Mouse (Mus musculus) kidney, embryonic 15.5 days (tissue): Measurements from ENCODE around the gene Hdac5. TPM values are rescaled to one million over a fixed set of nuclear protein-coding genes. Genes with fewer than 3 reads are reported as not detected.

Source experiments
- ATAC-seq: fragments of 200-750 bp; cut with Nextera tagmentation; replicated peaks from 2 replicates; pipeline ENCODE4 v1.8.0; 2017; ENCODE audit warnings: moderate TSS enrichment; ENCODE audit not compliant: low FRiP score
- H3K27ac ChIP-seq: fragments of 300-500 bp; sonication (generic); 2 replicates; pipeline ENCODE4 v1.5.1; 2015; ENCODE audit warnings: mild to moderate bottlenecking, inconsistent platforms
- H3K27me3 ChIP-seq: fragments of 300-500 bp; sonication (generic); 2 replicates; pipeline ENCODE4 v1.6.1; 2015; ENCODE audit warnings: inconsistent platforms
- H3K36me3 ChIP-seq: fragments of 300-500 bp; sonication (generic); 2 replicates; pipeline ENCODE4 v1.6.1; 2015; ENCODE audit warnings: inconsistent platforms
- H3K4me1 ChIP-seq: fragments of 300-500 bp; sonication (generic); 2 replicates; pipeline ENCODE4 v1.6.1; 2015; ENCODE audit warnings: inconsistent platforms
- H3K4me2 ChIP-seq: fragments of 300-500 bp; sonication (generic); 2 replicates; pipeline ENCODE4 v1.6.1; 2015; ENCODE audit warnings: moderate library complexity, mild to moderate bottlenecking, inconsistent platforms
- H3K4me3 ChIP-seq: fragments of 300-500 bp; sonication (generic); replicated peaks from 2 replicates; pipeline ENCODE4 v1.5.1; 2015; ENCODE audit warnings: mild to moderate bottlenecking, inconsistent platforms
- H3K9ac ChIP-seq: fragments of 300-500 bp; sonication (generic); 2 replicates; pipeline ENCODE4 v1.6.1; 2015; ENCODE audit warnings: mild to moderate bottlenecking, inconsistent platforms
- H3K9me3 ChIP-seq: fragments of 300-500 bp; sonication (generic); replicated peaks from 2 replicates; pipeline ENCODE4 v1.6.1; 2016; ENCODE audit warnings: inconsistent platforms
- WGBS: fragments of 180-500 bp; shearing (Covaris S2); methylation state at CpG from one replicate; pipeline ENCODE4 v1.1.7; 2015; ENCODE audit warnings: mixed read lengths; 5-methylcytosine and 5-hydroxymethylcytosine counted together
- polyA plus RNA-seq: library from polyadenylated mRNA; unstranded; fragments of >200 nt; fragmentation: Nextera tagmentation; extraction: Ambion mirVana; gene quantifications from 2 replicates; pipeline ENCODE4 v1.2.1, GENCODE M21; 2015

Hdac5 gene
- polyA plus RNA-seq, 1 experiment from 2014 or later, result 48.4 TPM

GRCm38 (mm10) chr11:102219994-102220346 lies 10.0 kb downstream of the Hdac5 start:
- H3K9me3 ChIP-seq, result no peaks in the 10 kb centered on the region
- ATAC-seq, result no peak
- peaks cover 94% of the 10 kb centered on the region for H3K4me1 ChIP-seq
- peaks cover 3% of the 10 kb centered on the region; the same call in 1 of the 2 replicates for H3K36me3 ChIP-seq
- no peak overlapping the region for H3K4me2 ChIP-seq
- no peak overlapping the region for H3K27ac ChIP-seq
- no peaks in the 10 kb centered on the region for H3K27me3 ChIP-seq
- no peak overlapping the region for H3K4me3 ChIP-seq
- 65% methylated on average over 4 of the region's 4 CpGs for WGBS
- no peak overlapping the region for H3K9ac ChIP-seq

DNA sequence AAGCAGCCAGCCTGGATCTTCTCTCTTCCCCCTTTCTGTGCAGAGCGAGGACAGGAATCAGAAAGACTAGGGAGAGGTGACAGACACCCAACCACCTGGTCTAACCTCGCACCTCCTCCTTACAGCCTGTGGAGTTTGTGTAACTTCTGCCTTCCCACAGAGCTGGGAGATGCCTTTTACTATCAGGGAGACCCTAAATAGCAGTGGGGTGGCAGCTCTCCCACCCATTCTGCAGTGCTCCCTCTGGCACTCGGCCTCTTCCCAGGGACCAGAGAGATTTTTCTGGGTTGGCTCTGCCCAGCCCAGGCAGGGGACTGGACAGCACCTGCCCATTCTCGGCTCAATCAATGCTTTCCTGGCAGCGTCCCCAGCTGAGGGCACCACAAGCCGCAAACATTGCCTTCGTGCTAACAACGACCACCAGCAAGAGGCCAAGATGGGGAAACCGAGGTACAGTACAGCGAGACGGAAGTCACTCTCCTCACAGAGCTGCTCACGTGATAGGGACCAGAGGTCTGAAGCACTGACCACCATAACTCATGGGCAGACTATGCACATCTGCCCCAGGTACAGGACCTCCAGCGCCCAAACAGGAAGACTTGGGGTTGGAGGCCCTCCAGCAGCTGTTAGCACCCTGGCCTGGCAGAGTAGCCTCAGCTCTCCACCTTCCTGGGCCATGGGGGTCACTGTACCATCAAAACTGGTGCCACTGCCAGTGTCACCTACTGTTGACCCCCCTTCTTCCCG lies 10.5 kb downstream of the Hdac5 start:
- H3K27me3 ChIP-seq, result no peaks in the 10 kb centered on the region
- H3K4me3 ChIP-seq, result peak overlapping the region; percentile 42
- ATAC-seq, result 0 out of 2 replicates have a peak, but pooled peaks have one; percentile 1
- no peak overlapping the region for H3K9ac ChIP-seq
- H3K4me1 ChIP-seq, result peaks cover 94% of the 10 kb centered on the region
- peak overlapping the region; percentile 89 for H3K27ac ChIP-seq
- WGBS, result 56% methylated on average over 14 of the region's 14 CpGs
- H3K36me3 ChIP-seq, result peaks cover 3% of the 10 kb centered on the region; the same call in 1 of the 2 replicates
- no peaks in the 10 kb centered on the region for H3K9me3 ChIP-seq
- H3K4me2 ChIP-seq, result peak overlapping the region; percentile 76

GRCm38 (mm10) chr11:102218783-102219182 lies 11.2 kb downstream of the Hdac5 start:
- Histone ChIP-seq H3K9ac (peak overlapping the region; percentile 45), H3K27me3 (no peaks in the 10 kb centered on the region), H3K9me3 (no peaks in the 10 kb centered on the region), H3K4me1 (peaks cover 94% of the 10 kb centered on the region), H3K36me3 (peaks cover 3% of the 10 kb centered on the region; the same call in 1 of the 2 replicates), H3K27ac (peak overlapping the region; percentile 89), H3K4me2 (peak overlapping the region; percentile 76), H3K4me3 (peak overlapping the region; percentile 42)
- ATAC-seq, result peak; percentile 82
- 0% methylated on average over 10 of the region's 10 CpGs for WGBS

GRCm38 (mm10) chr11:102217876-102218430 lies 12.0 kb downstream of the Hdac5 start:
- Histone ChIP-seq H3K36me3 (peaks cover 3% of the 10 kb centered on the region; the same call in 1 of the 2 replicates), H3K9ac (peak overlapping the region; percentile 45; the same call in 1 of the 2 replicates), H3K9me3 (no peaks in the 10 kb centered on the region), H3K4me3 (peak overlapping the region; percentile 42), H3K4me1 (peaks cover 97% of the 10 kb centered on the region), H3K4me2 (peak overlapping the region; percentile 76), H3K27me3 (no peaks in the 10 kb centered on the region), H3K27ac (peak overlapping the region; percentile 89)
- ATAC-seq, result no peak
- 56% methylated on average over 7 of the region's 7 CpGs for WGBS

DNA sequence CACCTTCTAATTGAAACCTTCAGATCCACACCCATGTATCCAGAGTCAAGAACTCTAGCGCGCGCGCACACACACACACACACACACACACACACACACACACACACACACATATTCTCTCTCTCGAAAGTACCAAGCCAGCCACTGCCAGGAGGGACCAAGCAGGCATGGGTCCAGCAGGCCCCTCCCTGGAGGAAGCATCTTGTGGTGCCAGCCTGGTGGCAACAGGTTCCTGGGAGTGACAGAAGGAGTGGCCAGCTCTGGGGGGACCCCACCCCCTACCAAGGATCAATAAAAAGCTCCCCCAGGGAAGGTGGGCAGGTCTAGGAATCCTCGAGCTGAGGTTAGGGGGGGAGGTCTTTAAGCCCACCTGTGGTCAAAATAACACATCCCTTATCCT lies 12.6 kb downstream of the Hdac5 start:
- peak overlapping the region; percentile 76 for H3K4me2 ChIP-seq
- ATAC-seq, result no peak
- H3K27ac ChIP-seq, result peak overlapping the region; percentile 89; the same call in 1 of the 2 replicates
- peak overlapping the region; percentile 42 for H3K4me3 ChIP-seq
- WGBS, result 84% methylated on average over 6 of the region's 6 CpGs
- H3K4me1 ChIP-seq, result peaks cover 91% of the 10 kb centered on the region
- no peak overlapping the region for H3K9ac ChIP-seq
- H3K9me3 ChIP-seq, result no peaks in the 10 kb centered on the region
- H3K27me3 ChIP-seq, result no peaks in the 10 kb centered on the region
- H3K36me3 ChIP-seq, result no peaks in the 10 kb centered on the region

DNA sequence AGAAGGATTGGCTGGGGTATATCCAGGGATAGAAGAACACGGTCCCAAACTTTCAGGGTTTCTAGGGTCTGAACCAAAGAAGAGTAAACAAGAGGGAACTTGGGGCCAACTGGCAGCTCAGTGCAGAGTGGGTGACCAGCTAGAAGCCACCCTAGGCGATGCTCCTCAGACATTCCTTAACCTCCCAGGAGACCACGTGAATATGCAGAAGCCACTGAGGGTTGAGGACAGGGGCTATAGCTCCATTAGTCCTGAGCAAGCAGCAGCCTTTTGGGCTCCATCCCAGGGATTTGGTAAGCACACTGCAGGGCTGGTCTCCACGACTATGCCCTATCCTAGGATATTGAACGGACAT lies 13.1 kb downstream of the Hdac5 start:
- Histone ChIP-seq H3K36me3 (no peaks in the 10 kb centered on the region), H3K9ac (no peak overlapping the region), H3K9me3 (no peaks in the 10 kb centered on the region), H3K27ac (peak overlapping the region; percentile 49; the same call in 1 of the 2 replicates), H3K4me3 (no peak overlapping the region), H3K4me2 (peak overlapping the region; percentile 76), H3K27me3 (no peaks in the 10 kb centered on the region), H3K4me1 (peaks cover 89% of the 10 kb centered on the region)
- ATAC-seq, result no peak
- WGBS, result 50% methylated on average over 5 of the region's 5 CpGs

GRCm38 (mm10) chr11:102216056-102216885 lies 13.7 kb downstream of the Hdac5 start:
- no peaks in the 10 kb centered on the region for H3K27me3 ChIP-seq
- peaks cover 90% of the 10 kb centered on the region for H3K4me1 ChIP-seq
- peak overlapping the region; percentile 66; the same call in 1 of the 2 replicates for H3K27ac ChIP-seq
- no peak for ATAC-seq
- peak overlapping the region; percentile 76 for H3K4me2 ChIP-seq
- H3K36me3 ChIP-seq, result 0 out of 2 replicates have a peak, but pooled peaks cover 3% of the 10 kb centered on the region
- WGBS, result 40% methylated on average over 12 of the region's 12 CpGs
- no peak overlapping the region for H3K4me3 ChIP-seq
- no peak overlapping the region for H3K9ac ChIP-seq
- no peaks in the 10 kb centered on the region for H3K9me3 ChIP-seq

GRCm38 (mm10) chr11:102215511-102215910 lies 14.5 kb downstream of the Hdac5 start:
- H3K9me3 ChIP-seq, result no peaks in the 10 kb centered on the region
- H3K9ac ChIP-seq, result no peak overlapping the region
- 60% methylated on average over 11 of the region's 11 CpGs for WGBS
- peak overlapping the region; percentile 29 for H3K4me2 ChIP-seq
- no peaks in the 10 kb centered on the region for H3K27me3 ChIP-seq
- no peak overlapping the region for H3K27ac ChIP-seq
- ATAC-seq, result no peak
- 0 out of 2 replicates have a peak, but pooled peaks cover 3% of the 10 kb centered on the region for H3K36me3 ChIP-seq
- H3K4me3 ChIP-seq, result no peak overlapping the region
- H3K4me1 ChIP-seq, result peaks cover 87% of the 10 kb centered on the region

GRCm38 (mm10) chr11:102214430-102215156 lies 15.4 kb downstream of the Hdac5 start:
- H3K4me2 ChIP-seq, result peak overlapping the region; percentile 1; the same call in 1 of the 2 replicates
- H3K4me3 ChIP-seq, result no peak overlapping the region
- H3K36me3 ChIP-seq, result 0 out of 2 replicates have a peak, but pooled peaks cover 3% of the 10 kb centered on the region
- no peak overlapping the region for H3K9ac ChIP-seq
- 30% methylated on average over 10 of the region's 10 CpGs for WGBS
- no peak for ATAC-seq
- H3K9me3 ChIP-seq, result no peaks in the 10 kb centered on the region
- peaks cover 85% of the 10 kb centered on the region for H3K4me1 ChIP-seq
- no peaks in the 10 kb centered on the region for H3K27me3 ChIP-seq
- peak overlapping the region; percentile 58 for H3K27ac ChIP-seq

- H3K4me2 ChIP-seq, result no peak overlapping the region
- H3K9me3 ChIP-seq, result no peaks in the 10 kb centered on the region
- H3K27me3 ChIP-seq, result no peaks in the 10 kb centered on the region
- 51% methylated on average over 18 of the region's 18 CpGs for WGBS
- peaks cover 84% of the 10 kb centered on the region for H3K4me1 ChIP-seq
- peaks cover 4% of the 10 kb centered on the region; the same call in 1 of the 2 replicates for H3K36me3 ChIP-seq
- no peak overlapping the region for H3K27ac ChIP-seq
- no peak overlapping the region for H3K4me3 ChIP-seq
- ATAC-seq, result no peak
- no peak overlapping the region for H3K9ac ChIP-seq
Measured at GRCm38 (mm10) chr11:102211936-102212341, 18.0 kb downstream of the Hdac5 start.

DNA sequence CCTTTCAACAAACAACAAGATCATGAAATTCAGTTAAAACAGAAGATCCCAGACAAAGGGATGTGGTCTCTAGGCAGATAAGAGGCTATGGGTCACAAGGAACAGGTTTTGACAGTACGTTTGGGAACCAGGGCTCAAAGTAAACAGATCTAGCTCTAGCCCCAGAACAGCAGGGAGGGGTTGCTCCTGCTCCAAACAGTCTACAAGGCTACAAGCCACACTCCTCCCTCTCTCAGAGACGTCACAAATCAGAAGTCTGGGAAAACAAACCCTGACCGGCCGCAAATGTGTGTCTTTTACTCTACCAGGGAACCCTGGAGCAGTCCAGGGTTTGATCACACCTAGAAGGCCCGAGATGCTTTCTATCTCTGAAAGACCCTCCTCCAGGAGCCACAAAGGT lies 19.0 kb downstream of the Hdac5 start:
- 24% methylated on average over 5 of the region's 5 CpGs for WGBS
- no peak overlapping the region for H3K27ac ChIP-seq
- 0 out of 2 replicates have a peak, but pooled peaks cover 3% of the 10 kb centered on the region for H3K27me3 ChIP-seq
- no peak overlapping the region for H3K4me2 ChIP-seq
- peaks cover 13% of the 10 kb centered on the region for H3K36me3 ChIP-seq
- no peak overlapping the region for H3K4me3 ChIP-seq
- no peak overlapping the region for H3K9ac ChIP-seq
- no peak for ATAC-seq
- H3K9me3 ChIP-seq, result no peaks in the 10 kb centered on the region
- peaks cover 83% of the 10 kb centered on the region for H3K4me1 ChIP-seq
